ENCODE assay signal across 14 mouse cellular contexts in genomic region chr6:52259081-52259790, GRCm38 (mm10). TPM values are rescaled to one million over a fixed set of nuclear protein-coding genes. Genes with fewer than 3 reads are reported as not detected.
DNase-seq lines count a peak whose midpoint lies in the region; ATAC-seq lines count a peak whose summit lies in the region.
"Had no signal": no experiment of that assay in that cellular context is flagged by ENCODE, and none has a peak within 500 bp of the region (broad histone marks: within the 10 kb centered on the region; RNA-seq: fewer than 3 reads in every experiment).

No protein-coding gene starts in this region.

- peak; percentile 71 for DNase-seq in heart, embryonic 10.5 days (ENCODE audit: low spot score)
- no peak for DNase-seq in heart, adult 8-10 months (ENCODE audit: low spot score)
- peak; percentile 49 for DNase-seq in liver, embryonic 11.5 days (ENCODE audit: low spot score)
- peak; percentile 38 for DNase-seq in induced T-regulatory cell, adult 2 months (ENCODE audit: low read depth)
- DNase-seq in neural tube, embryonic 11.5 days (ENCODE audit: low spot score), result peak; percentile 63
- DNase-seq in layer of hippocampus, postnatal 14 days (ENCODE audit: low spot score in 2 of 2), result no peak
- no peak for DNase-seq in right cerebral cortex, adult 18-20 months
- DNase-seq: lung, postnatal 10 days had no signal

- under 1% methylated on average over 24 of the region's 25 CpGs for WGBS in heart, embryonic 10.5 days
- WGBS in liver, embryonic 11.5 days, result under 1% methylated on average over 24 of the region's 25 CpGs
- WGBS in liver, embryonic 12.5 days (ENCODE audit: insufficient replicate concordance), result 2% methylated on average over 24 of the region's 25 CpGs
- WGBS in neural tube, embryonic 11.5 days, result under 1% methylated on average over 24 of the region's 25 CpGs

- H3K27ac ChIP-seq in heart, embryonic 10.5 days, result no peak overlapping the region
- H3K27ac ChIP-seq in liver, embryonic 11.5 days (ENCODE audit: low read depth, low read length), result no peak overlapping the region
- no peak overlapping the region for H3K27ac ChIP-seq in liver, embryonic 12.5 days
- no peak overlapping the region for H3K27ac ChIP-seq in neural tube, embryonic 11.5 days (ENCODE audit: low read depth, low read length)
- H3K27ac ChIP-seq: stomach, embryonic 15.5 days had no signal

- H3K4me2 ChIP-seq in liver, embryonic 11.5 days, result no peak overlapping the region
- no peak overlapping the region for H3K4me2 ChIP-seq in liver, embryonic 12.5 days
- no peak overlapping the region for H3K4me2 ChIP-seq in neural tube, embryonic 11.5 days (ENCODE audit: low read depth)

- H3K4me3 ChIP-seq in heart, embryonic 10.5 days, result peak overlapping the region; percentile 58
- H3K4me3 ChIP-seq in liver, embryonic 11.5 days (ENCODE audit: low read depth, low read length), result no peak overlapping the region
- no peak overlapping the region for H3K4me3 ChIP-seq in liver, embryonic 12.5 days
- H3K4me3 ChIP-seq in neural tube, embryonic 11.5 days (ENCODE audit: low read depth, low read length), result peak overlapping the region; percentile 26; the same call in 1 of the 2 replicates

- no peaks in the 10 kb centered on the region for H3K9me3 ChIP-seq in heart, embryonic 10.5 days
- no peaks in the 10 kb centered on the region for H3K9me3 ChIP-seq in liver, embryonic 11.5 days (ENCODE audit: control insufficient read depth, low read length)
- no peaks in the 10 kb centered on the region for H3K9me3 ChIP-seq in liver, embryonic 12.5 days (replicated peaks)
- no peaks in the 10 kb centered on the region for H3K9me3 ChIP-seq in neural tube, embryonic 11.5 days (ENCODE audit: control insufficient read depth, low read length)
- H3K9me3 ChIP-seq: stomach, embryonic 15.5 days had no signal

- H3K9ac ChIP-seq in liver, embryonic 11.5 days (ENCODE audit: low read depth, low read length), result no peak overlapping the region
- H3K9ac ChIP-seq in liver, embryonic 12.5 days, result no peak overlapping the region
- no peak overlapping the region for H3K9ac ChIP-seq in neural tube, embryonic 11.5 days (ENCODE audit: low read length)
- H3K9ac ChIP-seq: stomach, embryonic 15.5 days had no signal

- no peaks in the 10 kb centered on the region for H3K36me3 ChIP-seq in heart, embryonic 10.5 days
- H3K36me3 ChIP-seq in liver, embryonic 11.5 days (ENCODE audit: control insufficient read depth, insufficient read depth, low read length), result no peaks in the 10 kb centered on the region
- H3K36me3 ChIP-seq in liver, embryonic 12.5 days, result no peaks in the 10 kb centered on the region
- H3K36me3 ChIP-seq in neural tube, embryonic 11.5 days (ENCODE audit: control insufficient read depth, insufficient read depth, low read length), result no peaks in the 10 kb centered on the region
- H3K36me3 ChIP-seq: stomach, embryonic 15.5 days had no signal

- ATAC-seq in liver, embryonic 11.5 days (replicated peaks; ENCODE audit: low FRiP score), result no peak
- no peak for ATAC-seq in liver, embryonic 12.5 days
- ATAC-seq in neural tube, embryonic 11.5 days (ENCODE audit: insufficient read depth, low FRiP score, low TSS enrichment), result no peak

- H3K4me1 ChIP-seq in heart, embryonic 10.5 days, result peaks cover 14% of the 10 kb centered on the region
- 0 out of 2 replicates have a peak, but pooled peaks cover 6% of the 10 kb centered on the region for H3K4me1 ChIP-seq in liver, embryonic 11.5 days (replicated peaks; ENCODE audit: control insufficient read depth, insufficient read depth, low read length)
- H3K4me1 ChIP-seq in liver, embryonic 12.5 days, result peaks cover 11% of the 10 kb centered on the region
- H3K4me1 ChIP-seq in neural tube, embryonic 11.5 days (ENCODE audit: control insufficient read depth, insufficient read depth, low read length), result peaks cover 8% of the 10 kb centered on the region

- peaks cover 98% of the 10 kb centered on the region for H3K27me3 ChIP-seq in heart, embryonic 10.5 days (ENCODE audit: insufficient read depth, poor library complexity, severe bottlenecking)
- H3K27me3 ChIP-seq in liver, embryonic 11.5 days (replicated peaks; ENCODE audit: control insufficient read depth, insufficient read depth, low read length), result peaks cover 98% of the 10 kb centered on the region
- peaks cover 96% of the 10 kb centered on the region for H3K27me3 ChIP-seq in liver, embryonic 12.5 days (replicated peaks)
- peaks cover 89% of the 10 kb centered on the region for H3K27me3 ChIP-seq in neural tube, embryonic 11.5 days (ENCODE audit: control insufficient read depth, insufficient read depth, low read length)

RNA-seq across cellular contexts. Expression of gene Hoxa13, which starts 1.4 kb away (rescaled TPM):
- polyA plus RNA-seq in heart, embryonic 10.5 days (2016; fragmentation: Nextera tagmentation; extraction: Ambion mirVana), result not detected in 2 replicates
- total RNA-seq in heart, adult 8-10 months (2022), result not detected
- polyA plus RNA-seq in liver, embryonic 11.5 days (2014; fragmentation: Nextera tagmentation; extraction: Ambion mirVana), result 0.15 and 0.30 TPM in 2 replicates
- not detected in 2 replicates for polyA plus RNA-seq in liver, embryonic 12.5 days (2016; fragmentation: Nextera tagmentation; extraction: Ambion mirVana)
- polyA plus RNA-seq in neural tube, embryonic 11.5 days (2014; fragmentation: Nextera tagmentation; extraction: Ambion mirVana), result 0.11 and 0.26 TPM in 2 replicates
- total RNA-seq in layer of hippocampus, postnatal 14 days (2021), result not detected
- total RNA-seq: common myeloid progenitor, adult 5-6 weeks; left cerebral cortex, postnatal 14 days; midbrain, postnatal 0 days had no signal
- polyA plus RNA-seq: large intestine, adult 2 months; midbrain, postnatal 0 days; stomach, embryonic 15.5 days had no signal

RNA-seq across cellular contexts. Expression of gene Hoxa11, which starts 13.6 kb away (rescaled TPM):
- 0.06 and 1.7 TPM in 2 replicates for polyA plus RNA-seq in heart, embryonic 10.5 days (2016; fragmentation: Nextera tagmentation; extraction: Ambion mirVana)
- total RNA-seq in heart, adult 8-10 months (2022), result not detected
- 0.18 and 0.26 TPM in 2 replicates for polyA plus RNA-seq in liver, embryonic 11.5 days (2014; fragmentation: Nextera tagmentation; extraction: Ambion mirVana)
- polyA plus RNA-seq in liver, embryonic 12.5 days (2016; fragmentation: Nextera tagmentation; extraction: Ambion mirVana), result 0.06 TPM in 1 of 2 replicates, not detected in the other
- 6.0 and 6.7 TPM in 2 replicates for polyA plus RNA-seq in neural tube, embryonic 11.5 days (2014; fragmentation: Nextera tagmentation; extraction: Ambion mirVana)
- not detected for total RNA-seq in layer of hippocampus, postnatal 14 days (2021)
- total RNA-seq: common myeloid progenitor, adult 5-6 weeks; left cerebral cortex, postnatal 14 days; midbrain, postnatal 0 days had no signal
- polyA plus RNA-seq: large intestine, adult 2 months; midbrain, postnatal 0 days had no signal

RNA-seq across cellular contexts. Expression of gene Hoxa10, which starts 18.6 kb away (rescaled TPM):
- 0.30 and 3.6 TPM in 2 replicates for polyA plus RNA-seq in heart, embryonic 10.5 days (2016; fragmentation: Nextera tagmentation; extraction: Ambion mirVana)
- total RNA-seq in heart, adult 8-10 months (2022), result not detected
- 0.91 and 2.2 TPM in 2 replicates for polyA plus RNA-seq in liver, embryonic 11.5 days (2014; fragmentation: Nextera tagmentation; extraction: Ambion mirVana)
- polyA plus RNA-seq in liver, embryonic 12.5 days (2016; fragmentation: Nextera tagmentation; extraction: Ambion mirVana), result 0.44 and 0.61 TPM in 2 replicates
- 70.6 and 72.8 TPM in 2 replicates for polyA plus RNA-seq in neural tube, embryonic 11.5 days (2014; fragmentation: Nextera tagmentation; extraction: Ambion mirVana)
- not detected for total RNA-seq in layer of hippocampus, postnatal 14 days (2021)
- total RNA-seq: left cerebral cortex, postnatal 14 days; midbrain, postnatal 0 days had no signal
- polyA plus RNA-seq: midbrain, postnatal 0 days had no signal

RNA-seq across cellular contexts. Expression of gene Hoxa9, which starts 28.3 kb away (rescaled TPM):
- polyA plus RNA-seq in heart, embryonic 10.5 days (2016; fragmentation: Nextera tagmentation; extraction: Ambion mirVana), result 0.37 and 5.6 TPM in 2 replicates
- total RNA-seq in heart, adult 8-10 months (2022), result not detected
- 1.8 and 2.2 TPM in 2 replicates for polyA plus RNA-seq in liver, embryonic 11.5 days (2014; fragmentation: Nextera tagmentation; extraction: Ambion mirVana)
- polyA plus RNA-seq in liver, embryonic 12.5 days (2016; fragmentation: Nextera tagmentation; extraction: Ambion mirVana), result 1.2 and 1.4 TPM in 2 replicates
- 98.8 and 105 TPM in 2 replicates for polyA plus RNA-seq in neural tube, embryonic 11.5 days (2014; fragmentation: Nextera tagmentation; extraction: Ambion mirVana)
- total RNA-seq in layer of hippocampus, postnatal 14 days (2021), result not detected
- total RNA-seq: left cerebral cortex, postnatal 14 days; midbrain, postnatal 0 days had no signal
- polyA plus RNA-seq: midbrain, postnatal 0 days had no signal

RNA-seq across cellular contexts. Expression of gene Hoxa7, which starts 37.6 kb away (rescaled TPM):
- 0.11 and 2.5 TPM in 2 replicates for polyA plus RNA-seq in heart, embryonic 10.5 days (2016; fragmentation: Nextera tagmentation; extraction: Ambion mirVana)
- under 1 TPM in 3 of 4 experiments, not detected in 1; 0.19 to 0.55 (median 0.31) TPM for total RNA-seq in heart, adult 8-10 months (2022)
- 2.7 and 3.1 TPM in 2 replicates for polyA plus RNA-seq in liver, embryonic 11.5 days (2014; fragmentation: Nextera tagmentation; extraction: Ambion mirVana)
- polyA plus RNA-seq in liver, embryonic 12.5 days (2016; fragmentation: Nextera tagmentation; extraction: Ambion mirVana), result 0.74 and 0.81 TPM in 2 replicates
- 61.2 and 71.3 TPM in 2 replicates for polyA plus RNA-seq in neural tube, embryonic 11.5 days (2014; fragmentation: Nextera tagmentation; extraction: Ambion mirVana)
- total RNA-seq in layer of hippocampus, postnatal 14 days (2021), result under 1 TPM; 0.16 to 0.45 TPM
- total RNA-seq: left cerebral cortex, postnatal 14 days; midbrain, postnatal 0 days had no signal
- polyA plus RNA-seq: midbrain, postnatal 0 days had no signal

Comparison
In these comparisons a context has a peak if more than half of its experiments do, and no peak if none do; other contexts are left out.
1. DNase-seq: peak in heart, embryonic 10.5 days (single experiment), liver, embryonic 11.5 days (single experiment), induced T-regulatory cell, adult 2 months (single experiment) and neural tube, embryonic 11.5 days (single experiment); none in heart, adult 8-10 months (single experiment), layer of hippocampus, postnatal 14 days (0 of 2) and right cerebral cortex, adult 18-20 months (single experiment).
2. H3K4me3 ChIP-seq: peak in heart, embryonic 10.5 days (single experiment) and neural tube, embryonic 11.5 days (single experiment); none in liver, embryonic 11.5 days (single experiment) and liver, embryonic 12.5 days (single experiment).
3. RNA of gene Hoxa10, which starts 18.6 kb away (polyA plus RNA-seq): 70.6 to 72.8 TPM in neural tube, embryonic 11.5 days; 0.30 to 3.6 TPM in heart, embryonic 10.5 days, 0.91 to 2.2 TPM in liver, embryonic 11.5 days and 0.44 to 0.61 TPM in liver, embryonic 12.5 days; every median in the first group is over 10 times any median in the second.